Comparison of ENCODE assay signal across 29 mouse cellular contexts in the genomic region with DNA sequence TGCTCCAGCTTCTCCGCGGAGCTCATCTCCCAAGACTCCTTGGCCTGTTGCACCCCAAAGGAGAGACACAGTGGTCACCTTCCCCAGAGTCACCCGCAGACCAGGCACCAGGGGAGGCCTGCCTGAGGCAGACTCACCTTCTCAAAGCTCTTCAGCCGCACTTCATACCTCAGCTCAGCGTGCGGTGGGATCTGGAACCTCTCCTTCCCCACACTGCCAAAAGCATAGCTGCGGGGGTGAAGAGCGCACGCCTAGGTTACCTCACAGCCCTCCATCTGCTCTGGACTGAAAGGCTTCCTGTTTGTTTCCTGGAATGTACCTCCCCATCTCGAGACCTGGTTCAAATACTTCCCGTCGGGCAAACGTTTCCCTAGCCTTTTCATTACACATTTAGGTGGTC. TPM values are rescaled to one million over a fixed set of nuclear protein-coding genes. Genes with fewer than 3 reads are reported as not detected.
DNase-seq lines count a peak whose midpoint lies in the region; TF ChIP-seq lines count a peak whose summit lies in the region.
"Had no signal": no experiment of that assay in that cellular context is flagged by ENCODE, and none has a peak within 500 bp of the region (broad histone marks: within the 10 kb centered on the region; RNA-seq: fewer than 3 reads in every experiment).

No protein-coding gene starts in this region.

- peaks cover 90% of the 10 kb centered on the region for H3K36me3 ChIP-seq in E14TG2a.4 (ENCODE audit: insufficient read depth, low read length)

- H3K27me3 ChIP-seq in E14TG2a.4 (ENCODE audit: insufficient read depth, low read length), result no peaks in the 10 kb centered on the region
- H3K27me3 ChIP-seq: embryonic facial prominence, embryonic 15.5 days; heart, embryonic 12.5 days; intestine, embryonic 15.5 days; Patski had no signal

- peak; percentile 81 for DNase-seq in cerebellum, adult 11-12 months
- peak; percentile 79 for DNase-seq in cerebellum, adult 9-10 months
- DNase-seq in cerebellum, postnatal 25 days, result peak; percentile 78 to 81
- no peak for DNase-seq in adrenal gland, adult 2 months
- DNase-seq in gastrocnemius, postnatal 14 days, result no peak
- no peak for DNase-seq in testis, postnatal 14 days (ENCODE audit: low spot score)
- DNase-seq: adrenal gland, postnatal 25 days; embryo, embryonic 11 days; heart, adult 18-20 months; kidney, adult 18-20 months had no signal

- H3K9me3 ChIP-seq in E14TG2a.4 (ENCODE audit: low read length), result no peaks in the 10 kb centered on the region
- H3K9me3 ChIP-seq: embryonic facial prominence, embryonic 15.5 days; forebrain, embryonic 10.5 days; heart, embryonic 12.5 days; hindbrain, embryonic 10.5 days; intestine, embryonic 15.5 days had no signal

- peaks cover 84% of the 10 kb centered on the region for H3K4me1 ChIP-seq in E14TG2a.4 (replicated peaks; ENCODE audit: low read depth, low read length)

- H3K4me3 ChIP-seq in E14TG2a.4 (replicated peaks; ENCODE audit: low read length), result peak overlapping the region; percentile 21
- H3K4me3 ChIP-seq: embryonic facial prominence, embryonic 15.5 days; erythroblast, embryonic 14.5 days; forebrain, embryonic 10.5 days; heart, embryonic 12.5 days; hindbrain, embryonic 10.5 days; intestine, embryonic 15.5 days had no signal

- intact Hi-C loops in gastrocnemius, postnatal 14 days (cut with DNase I; ENCODE audit: low total_unique reads), result no loop called here

- no peak for TF ChIP-seq CTCF in E14TG2a.4 (conservative IDR thresholded peaks at IDR 0.05; ENCODE audit: low read length)

RNA-seq across cellular contexts. Expression of a gene that starts 4.9 kb away (rescaled TPM):
- 100 to 1,000 TPM; 229 to 272 TPM for total RNA-seq in adrenal gland, adult 2 months (2021)
- 187 and 202 TPM in 2 replicates for polyA plus RNA-seq in adrenal gland, adult 2 months (2012; rRNA removed)
- total RNA-seq in gastrocnemius, postnatal 14 days (2021), result 10 to 100 TPM; 80.7 to 92.8 TPM

RNA-seq across cellular contexts. Expression of a gene that starts 8.8 kb away (rescaled TPM):
- total RNA-seq in adrenal gland, adult 2 months (2021), result 10 to 100 TPM; 28.6 to 32.8 TPM
- 31.7 and 40.3 TPM in 2 replicates for polyA plus RNA-seq in adrenal gland, adult 2 months (2012; rRNA removed)
- total RNA-seq in gastrocnemius, postnatal 14 days (2021), result 10 to 100 TPM; 18.1 to 19.9 TPM

RNA-seq across cellular contexts. Expression of a gene that starts 34.5 kb away (rescaled TPM):
- 1 to 10 TPM; 2.1 to 2.5 TPM for total RNA-seq in adrenal gland, adult 2 months (2021)
- 2.6 and 3.9 TPM in 2 replicates for polyA plus RNA-seq in adrenal gland, adult 2 months (2012; rRNA removed)
- 1 to 10 TPM; 3.0 to 3.4 TPM for total RNA-seq in gastrocnemius, postnatal 14 days (2021)
- polyA plus RNA-seq: erythroblast, embryonic 14.5 days had no signal

RNA-seq across cellular contexts. Expression of a gene that starts 58.3 kb away (rescaled TPM):
- not detected for total RNA-seq in adrenal gland, adult 2 months (2021)
- polyA plus RNA-seq in adrenal gland, adult 2 months (2012; rRNA removed), result 0.30 TPM in 1 of 2 replicates, not detected in the other
- not detected for total RNA-seq in gastrocnemius, postnatal 14 days (2021)
- total RNA-seq: adrenal gland, adult 18-20 months; adrenal gland, postnatal 25 days; common myeloid progenitor, adult 5-6 weeks; gastrocnemius, adult 8-10 months; gastrocnemius, postnatal 4 days; heart, adult 18-20 months; heart, postnatal 25 days had no signal
- polyA plus RNA-seq: activated CD4-positive, CD25-positive, alpha-beta regulatory T cell, adult 4 months; C2C12; embryonic facial prominence, embryonic 11.5 days; embryonic facial prominence, embryonic 15.5 days; erythroblast, embryonic 14.5 days; forebrain, embryonic 10.5 days; forebrain, embryonic 14.5 days; heart, embryonic 12.5 days; heart, embryonic 16.5 days; hindbrain, embryonic 10.5 days; hindbrain, embryonic 14.5 days; intestine, embryonic 15.5 days; Patski had no signal

RNA-seq across cellular contexts. Expression of a gene that starts 58.3 kb away (rescaled TPM):
- not detected for total RNA-seq in adrenal gland, adult 2 months (2021)
- polyA plus RNA-seq in adrenal gland, adult 2 months (2012; rRNA removed), result not detected in 2 replicates
- total RNA-seq in gastrocnemius, postnatal 14 days (2021), result not detected
- total RNA-seq: adrenal gland, adult 18-20 months; adrenal gland, postnatal 25 days; common myeloid progenitor, adult 5-6 weeks; gastrocnemius, adult 8-10 months; heart, adult 18-20 months; heart, postnatal 25 days had no signal
- polyA plus RNA-seq: activated CD4-positive, CD25-positive, alpha-beta regulatory T cell, adult 4 months had no signal

Comparison
In these comparisons a context has a peak if more than half of its experiments do, and no peak if none do; other contexts are left out.
1. DNase-seq: peak in cerebellum, adult 11-12 months (single experiment), cerebellum, adult 9-10 months (single experiment) and cerebellum, postnatal 25 days (2 of 2); none in adrenal gland, adult 2 months (single experiment), gastrocnemius, postnatal 14 days (single experiment) and testis, postnatal 14 days (single experiment).